Mouse (Mus musculus): ENCODE data around the gene Map4k2. TPM values are rescaled to one million over a fixed set of nuclear protein-coding genes. Genes with fewer than 3 reads are reported as not detected.

Map4k2 gene
- total RNA-seq, 2 experiments from 2014 or later = 94.9 to 108 TPM

- H3K27ac ChIP-seq = no peak overlapping the region
- DNase-seq (ENCODE audit: extremely low spot score in 1 of 2, low spot score in 2 of 2) = no peak
- no peak overlapping the region for H3K4me3 ChIP-seq
- intact Hi-C loops (cut with DNase I) = loop anchor here (10.0 kb wide), 1 partner anchor 254 kb away; the partner anchor contains the start of genes Cdca5, Gm28374, Tmem262 and Zfpl1
- TF ChIP-seq CTCF (IDR thresholded peaks at IDR 0.05) = no peak
Measured at GRCm38 (mm10) chr19:6339191-6339590, 1.7 kb upstream of the Map4k2 start.

- peak overlapping the region; percentile 81 for H3K4me3 ChIP-seq
- peak overlapping the region; percentile 76 for H3K27ac ChIP-seq
- DNase-seq (ENCODE audit: extremely low spot score in 1 of 2, low spot score in 2 of 2) = no peak
- intact Hi-C loops (cut with DNase I) = loop anchor here (10.0 kb wide), 1 partner anchor 255 kb away; the partner anchor contains the start of genes Cdca5, Gm28374, Tmem262 and Zfpl1
- TF ChIP-seq CTCF (IDR thresholded peaks at IDR 0.05) = peak; percentile 21
Measured at GRCm38 (mm10) chr19:6339890-6340504, 938 bp upstream of the Map4k2 start.

GRCm38 (mm10) chr19:6341453-6342077 lies 630 bp downstream of the Map4k2 start:
- H3K4me3 ChIP-seq = peak overlapping the region; percentile 81
- H3K27ac ChIP-seq = peak overlapping the region; percentile 86
- no peak for TF ChIP-seq CTCF (IDR thresholded peaks at IDR 0.05)
- intact Hi-C loops (cut with DNase I) = no loop called here
- no peak for DNase-seq (ENCODE audit: extremely low spot score in 1 of 2, low spot score in 2 of 2)

- Histone ChIP-seq H3K4me3 (peak overlapping the region; percentile 81), H3K27ac (peak overlapping the region; percentile 28; the same call in 1 of the 2 replicates)
Measured at GRCm38 (mm10) chr19:6342276-6342933, 1.5 kb downstream of the Map4k2 start.

GRCm38 (mm10) chr19:6343066-6343925 lies 2.4 kb downstream of the Map4k2 start:
- TF ChIP-seq CTCF (IDR thresholded peaks at IDR 0.05) = no peak; the same call in 1 of the 2 replicates
- no peak overlapping the region for H3K27ac ChIP-seq
- H3K4me3 ChIP-seq = no peak overlapping the region
- DNase-seq (ENCODE audit: extremely low spot score in 1 of 2, low spot score in 2 of 2) = no peak
- intact Hi-C loops (cut with DNase I) = no loop called here

More at GRCm38 (mm10) chr19:6342276-6342933, 1.5 kb downstream of the Map4k2 start:
- TF ChIP-seq CTCF (IDR thresholded peaks at IDR 0.05) = no peak
- intact Hi-C loops (cut with DNase I) = no loop called here
- DNase-seq (ENCODE audit: extremely low spot score in 1 of 2, low spot score in 2 of 2) = no peak

- Histone ChIP-seq H3K27ac (no peak overlapping the region), H3K4me3 (no peak overlapping the region)
- TF ChIP-seq CTCF (IDR thresholded peaks at IDR 0.05) = no peak
- DNase-seq (ENCODE audit: extremely low spot score in 1 of 2, low spot score in 2 of 2) = no peak
- intact Hi-C loops (cut with DNase I) = no loop called here
Measured at GRCm38 (mm10) chr19:6343996-6344395, 3.1 kb downstream of the Map4k2 start.

GRCm38 (mm10) chr19:6346023-6346422 lies 5.1 kb downstream of the Map4k2 start:
- Histone ChIP-seq H3K27ac (no peak overlapping the region), H3K4me3 (no peak overlapping the region)
- DNase-seq (ENCODE audit: extremely low spot score in 1 of 2, low spot score in 2 of 2) = no peak
- intact Hi-C loops (cut with DNase I) = no loop called here
- TF ChIP-seq CTCF (IDR thresholded peaks at IDR 0.05) = no peak

- DNase-seq (ENCODE audit: extremely low spot score in 1 of 2, low spot score in 2 of 2) = no peak
- no peak for TF ChIP-seq CTCF (IDR thresholded peaks at IDR 0.05)
- Histone ChIP-seq H3K4me3 (no peak overlapping the region), H3K27ac (no peak overlapping the region)
- intact Hi-C loops (cut with DNase I) = no loop called here
Measured at GRCm38 (mm10) chr19:6346661-6347060, 5.7 kb downstream of the Map4k2 start.

GRCm38 (mm10) chr19:6347615-6348014 lies 6.7 kb downstream of the Map4k2 start:
- no peak for DNase-seq (ENCODE audit: extremely low spot score in 1 of 2, low spot score in 2 of 2)
- TF ChIP-seq CTCF (IDR thresholded peaks at IDR 0.05) = no peak
- Histone ChIP-seq H3K4me3 (no peak overlapping the region), H3K27ac (no peak overlapping the region)
- intact Hi-C loops (cut with DNase I) = no loop called here

GRCm38 (mm10) chr19:6348717-6349116 lies 7.8 kb downstream of the Map4k2 start:
- no peak overlapping the region for H3K4me3 ChIP-seq
- no peak for DNase-seq (ENCODE audit: extremely low spot score in 1 of 2, low spot score in 2 of 2)
- intact Hi-C loops (cut with DNase I) = no loop called here
- no peak for TF ChIP-seq CTCF (IDR thresholded peaks at IDR 0.05)
- no peak overlapping the region for H3K27ac ChIP-seq

- no peak overlapping the region for H3K27ac ChIP-seq
- no peak for DNase-seq (ENCODE audit: extremely low spot score in 1 of 2, low spot score in 2 of 2)
- TF ChIP-seq CTCF (IDR thresholded peaks at IDR 0.05) = no peak
- H3K4me3 ChIP-seq = no peak overlapping the region
- intact Hi-C loops (cut with DNase I) = no loop called here
Measured at GRCm38 (mm10) chr19:6349215-6349983, 8.5 kb downstream of the Map4k2 start.
